Mouse (Mus musculus): ENCODE measurements around the gene Nmb.

The Nmb gene

GRCm38 (mm10) chr7:80875727-80876126 lies 29.1 kb downstream of the Nmb start:
- TF ChIP-seq GATA4 (IDR thresholded peaks at IDR 0.05; ENCODE audit: insufficient replicate concordance, low read length) = no peak

- no peak for TF ChIP-seq GATA4 (IDR thresholded peaks at IDR 0.05; ENCODE audit: insufficient replicate concordance, low read length)
Observed at GRCm38 (mm10) chr7:80873631-80874030, 31.2 kb downstream of the Nmb start.

- no peak for TF ChIP-seq GATA4 (IDR thresholded peaks at IDR 0.05; ENCODE audit: insufficient replicate concordance, low read length)
Observed at GRCm38 (mm10) chr7:80873038-80873437, 31.8 kb downstream of the Nmb start.

- no peak for TF ChIP-seq GATA4 (IDR thresholded peaks at IDR 0.05; ENCODE audit: insufficient replicate concordance, low read length)
Observed at GRCm38 (mm10) chr7:80868686-80869085, 36.2 kb downstream of the Nmb start.

GRCm38 (mm10) chr7:80866514-80867147 lies 38.2 kb downstream of the Nmb start:
- peak; percentile 59; the same call in 1 of the 2 replicates for TF ChIP-seq GATA4 (IDR thresholded peaks at IDR 0.05; ENCODE audit: insufficient replicate concordance, low read length)

GRCm38 (mm10) chr7:80865521-80865920 lies 39.4 kb downstream of the Nmb start:
- no peak for TF ChIP-seq GATA4 (IDR thresholded peaks at IDR 0.05; ENCODE audit: insufficient replicate concordance, low read length)

GRCm38 (mm10) chr7:80864831-80865230 lies 40.0 kb downstream of the Nmb start:
- TF ChIP-seq GATA4 (IDR thresholded peaks at IDR 0.05; ENCODE audit: insufficient replicate concordance, low read length) = peak; percentile 59; the same call in 1 of the 2 replicates

GRCm38 (mm10) chr7:80864151-80864550 lies 40.7 kb downstream of the Nmb start:
- TF ChIP-seq GATA4 (IDR thresholded peaks at IDR 0.05; ENCODE audit: insufficient replicate concordance, low read length) = no peak

- no peak for TF ChIP-seq GATA4 (IDR thresholded peaks at IDR 0.05; ENCODE audit: insufficient replicate concordance, low read length)
Observed at GRCm38 (mm10) chr7:80863520-80863919, 41.4 kb downstream of the Nmb start.

GRCm38 (mm10) chr7:80862475-80862874 lies 42.4 kb downstream of the Nmb start:
- TF ChIP-seq GATA4 (IDR thresholded peaks at IDR 0.05; ENCODE audit: insufficient replicate concordance, low read length) = no peak

- TF ChIP-seq GATA4 (IDR thresholded peaks at IDR 0.05; ENCODE audit: insufficient replicate concordance, low read length) = peak; percentile 17; the same call in 1 of the 2 replicates
Observed at GRCm38 (mm10) chr7:80860729-80861274, 44.1 kb downstream of the Nmb start, which contains the start of gene Zscan2. Zscan2 (plus strand) TSS chr7:80860920.

GRCm38 (mm10) chr7:80860227-80860626 lies 44.6 kb downstream of the Nmb start:
- TF ChIP-seq GATA4 (IDR thresholded peaks at IDR 0.05; ENCODE audit: insufficient replicate concordance, low read length) = no peak

- TF ChIP-seq GATA4 (IDR thresholded peaks at IDR 0.05; ENCODE audit: insufficient replicate concordance, low read length) = no peak
Observed at GRCm38 (mm10) chr7:80857181-80857580, 47.7 kb downstream of the Nmb start.

- TF ChIP-seq GATA4 (IDR thresholded peaks at IDR 0.05; ENCODE audit: insufficient replicate concordance, low read length) = no peak
Observed at GRCm38 (mm10) chr7:80855316-80855715, 49.6 kb downstream of the Nmb start.

- no peak for TF ChIP-seq GATA4 (IDR thresholded peaks at IDR 0.05; ENCODE audit: insufficient replicate concordance, low read length)
Observed at GRCm38 (mm10) chr7:80853218-80853617, 51.7 kb downstream of the Nmb start.
